Mouse (Mus musculus) heart, adult 2 months (tissue): ENCODE data around the gene Fap. TPM values are rescaled to one million over a fixed set of nuclear protein-coding genes. Genes with fewer than 3 reads are reported as not detected.

Source experiments
- DNase-seq, 2 experiments: peaks; one replicate each; pipeline ENCODE4 v3.0.0; 2021
- H3K27ac ChIP-seq: fragments of 200-600 bp; 2 replicates; pipeline ENCODE4 v1.8.1; 2022
- H3K27me3 ChIP-seq: fragments of 200-500 bp; 2 replicates; pipeline ENCODE4 v1.6.1; 2012; ENCODE audit warnings: mild to moderate bottlenecking, low read length, inconsistent platforms, mixed read lengths; ENCODE audit not compliant: control insufficient read depth, insufficient read depth
- H3K36me3 ChIP-seq: fragments of 200-500 bp; 2 replicates; pipeline ENCODE4 v1.6.1; 2012; ENCODE audit warnings: low read length, inconsistent platforms; ENCODE audit not compliant: control insufficient read depth, insufficient read depth
- H3K4me1 ChIP-seq: fragments of 200-500 bp; 2 replicates; pipeline ENCODE4 v1.6.1; 2011; ENCODE audit warnings: low read length; ENCODE audit not compliant: control insufficient read depth, insufficient read depth
- H3K4me3 ChIP-seq: fragments of 200-600 bp; 2 replicates; pipeline ENCODE4 v1.8.1; 2022
- H3K79me2 ChIP-seq: fragments of 200-500 bp; replicated peaks from 2 replicates; pipeline ENCODE4 v1.6.1; 2012; ENCODE audit warnings: mild to moderate bottlenecking, inconsistent platforms, low read length, moderate library complexity, mixed read lengths; ENCODE audit not compliant: control insufficient read depth, insufficient read depth
- H3K9ac ChIP-seq: fragments of 200-500 bp; 2 replicates; pipeline ENCODE4 v1.6.1; 2012; ENCODE audit warnings: low read depth, mild to moderate bottlenecking, control low read depth, inconsistent platforms, low read length, mixed read lengths
- CTCF ChIP-seq: fragments of 200-600 bp; IDR thresholded peaks from 2 replicates; pipeline ENCODE4 v1.8.1; 2022; ENCODE audit warnings: antibody characterized with exemption, mild to moderate bottlenecking, moderate library complexity
- EP300 ChIP-seq: fragments of 200-500 bp; IDR thresholded peaks from 2 replicates; pipeline ENCODE4 v1.6.1; 2011; ENCODE audit warnings: low read depth, low read length, control low read depth; ENCODE audit not compliant: insufficient read depth
- POLR2A ChIP-seq: fragments of 200-500 bp; IDR thresholded peaks from 2 replicates; pipeline ENCODE4 v1.6.1; 2011; ENCODE audit warnings: mild to moderate bottlenecking, low read depth, low read length, control low read depth; ENCODE audit not compliant: insufficient read depth
- WGBS: fragments of 180-500 bp; shearing (Covaris S2); methylation state at CpG from one replicate; pipeline ENCODE4 v1.1.7; 2018; 5-methylcytosine and 5-hydroxymethylcytosine counted together
- intact Hi-C: fragments of 180-260 bp; cut with DNase I; formaldehyde crosslinking; loops from one replicate; pipeline ENCODE4 v1.15.1; 2025
- polyA plus RNA-seq: library from polyadenylated mRNA; depleted of rRNA; stranded (reverse); fragments of >200 nt; gene quantifications from 2 replicates; pipeline ENCODE4 v1.2.3, GENCODE M21; 2012
- total RNA-seq, 2 experiments: library from RNA; stranded (reverse); gene quantifications; 2 replicates each; pipeline ENCODE4 v1.2.3; 2021

Gene Fap
- total and polyA plus RNA-seq, 3 experiments, result 1.4 to 5.0 (median 3.8) TPM

DNA sequence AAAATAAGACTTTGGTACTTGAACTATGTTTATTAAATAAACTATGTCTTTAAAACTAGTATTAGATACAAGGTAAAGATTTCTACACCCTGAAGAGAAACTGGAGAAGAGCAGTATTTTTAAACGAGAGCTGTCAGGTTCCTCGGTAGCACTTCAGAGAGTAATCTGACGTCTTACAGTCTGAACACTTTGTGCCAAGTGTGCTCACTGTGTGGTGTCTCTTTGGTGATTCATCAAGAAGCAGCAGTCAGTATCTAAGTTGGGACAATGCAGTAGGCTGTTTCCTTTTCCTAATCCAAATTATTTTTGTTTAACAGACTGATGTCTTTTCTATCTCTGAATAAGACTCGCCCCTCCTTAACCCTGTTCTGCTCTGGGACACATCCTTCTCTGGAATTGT, 78.5 kb downstream of the Fap start:
- 40% methylated on average over 4 of the region's 4 CpGs for WGBS
- no peak for DNase-seq
- Histone ChIP-seq H3K36me3 (no peaks in the 10 kb centered on the region), H3K4me1 (no peaks in the 10 kb centered on the region), H3K27ac (no peak overlapping the region), H3K4me3 (no peak overlapping the region), H3K79me2 (no peaks in the 10 kb centered on the region), H3K9ac (no peak overlapping the region), H3K27me3 (no peaks in the 10 kb centered on the region)
- no peak for TF ChIP-seq POLR2A
- intact Hi-C loops, result no loop called here

DNA sequence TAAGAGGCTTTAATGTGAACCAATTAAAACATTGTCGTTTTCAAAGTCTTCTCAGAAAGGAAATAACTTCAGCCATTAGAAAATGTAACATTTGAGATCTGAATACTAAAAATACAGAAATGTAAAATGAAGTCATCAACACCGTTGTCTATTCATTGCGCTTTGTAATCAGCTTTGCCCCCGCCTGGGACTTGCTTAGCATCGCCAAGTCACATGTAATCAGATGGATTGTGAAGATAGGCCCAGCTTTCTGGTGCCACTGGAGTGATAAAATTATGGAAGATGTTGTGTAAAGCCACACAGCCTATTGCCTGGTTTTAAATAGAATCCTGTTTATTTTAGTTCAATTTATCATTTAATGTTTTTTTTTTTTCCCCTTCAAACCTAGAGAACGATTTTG, 84.0 kb downstream of the Fap start:
- H3K79me2 ChIP-seq, result no peaks in the 10 kb centered on the region
- no peak for DNase-seq
- whole genome bisulfite sequencing, result 64% methylated on average over 6 of the region's 6 CpGs
- H3K27me3 ChIP-seq, result no peaks in the 10 kb centered on the region
- H3K4me3 ChIP-seq, result no peak overlapping the region
- TF ChIP-seq EP300 (no peak), POLR2A (no peak)
- intact Hi-C loops, result no loop called here
- no peak overlapping the region for H3K27ac ChIP-seq
- H3K9ac ChIP-seq, result no peak overlapping the region
- no peaks in the 10 kb centered on the region for H3K36me3 ChIP-seq
- H3K4me1 ChIP-seq, result no peaks in the 10 kb centered on the region

DNA sequence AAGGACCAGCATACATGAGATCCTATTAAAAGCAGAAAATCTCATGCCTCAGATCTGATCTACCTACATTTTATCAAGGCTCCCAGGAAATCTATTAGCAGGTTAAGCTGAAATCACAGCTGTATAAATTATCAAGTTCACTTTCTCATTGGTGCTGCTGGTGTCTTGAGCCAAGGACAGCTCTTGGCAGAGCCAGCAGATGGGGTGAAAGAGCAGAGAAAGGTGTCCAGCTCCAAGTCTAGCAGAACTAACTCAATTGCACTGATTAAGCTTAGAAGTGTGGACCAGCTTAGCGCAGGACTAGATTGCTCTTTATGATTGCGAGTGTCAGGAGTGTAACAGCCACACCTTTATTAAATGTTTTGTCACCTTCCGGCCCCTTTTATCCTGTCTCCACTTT, 89.0 kb downstream of the Fap start:
- Histone ChIP-seq H3K27ac (no peak overlapping the region), H3K9ac (no peak overlapping the region), H3K4me1 (no peaks in the 10 kb centered on the region), H3K79me2 (no peaks in the 10 kb centered on the region), H3K36me3 (no peaks in the 10 kb centered on the region), H3K4me3 (no peak overlapping the region), H3K27me3 (no peaks in the 10 kb centered on the region)
- 84% methylated on average over 3 of the region's 3 CpGs for WGBS
- no peak for DNase-seq
- TF ChIP-seq CTCF, result 0 out of 2 replicates have a peak, but pooled peaks have one; percentile 13
- TF ChIP-seq POLR2A, result no peak
- intact Hi-C loops, result no loop called here

DNA sequence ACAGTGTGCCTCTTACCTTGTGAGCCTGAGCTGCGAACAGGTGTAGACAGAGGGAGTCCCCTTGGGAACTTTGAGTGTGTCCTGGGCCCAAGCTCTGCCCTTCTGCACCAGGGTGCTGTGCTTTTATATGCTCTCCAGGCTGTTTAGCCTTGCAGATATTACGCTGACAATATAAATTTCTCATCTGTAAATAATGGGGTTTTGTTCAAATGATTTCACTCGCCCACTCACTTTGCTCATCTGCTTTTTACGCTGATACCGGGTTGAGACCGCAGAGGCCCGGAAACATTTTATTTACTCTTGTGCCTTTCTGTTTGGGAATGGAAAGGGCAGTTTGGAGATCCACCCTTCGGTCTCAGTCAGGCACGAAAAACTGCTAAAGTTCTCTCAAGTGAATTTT, 90.3 kb downstream of the Fap start, which contains the start of gene Gcg:
TSS of gene Gcg (minus strand) at position 101 of the 400 bp plus-strand sequence.
- no peak for TF ChIP-seq CTCF
- Histone ChIP-seq H3K27ac (no peak within 1 kb of the TSS), H3K27me3 (no peaks in the 10 kb centered on the region), H3K4me3 (no peak within 1 kb of the TSS), H3K9ac (no peak within 1 kb of the TSS), H3K4me1 (no peaks in the 10 kb centered on the region), H3K36me3 (no peaks in the 10 kb centered on the region), H3K79me2 (no peaks in the 10 kb centered on the region)
- intact Hi-C loops, result no loop called here
- WGBS, result 82% methylated on average over 9 of the region's 9 CpGs
- DNase-seq, result no peak

DNA sequence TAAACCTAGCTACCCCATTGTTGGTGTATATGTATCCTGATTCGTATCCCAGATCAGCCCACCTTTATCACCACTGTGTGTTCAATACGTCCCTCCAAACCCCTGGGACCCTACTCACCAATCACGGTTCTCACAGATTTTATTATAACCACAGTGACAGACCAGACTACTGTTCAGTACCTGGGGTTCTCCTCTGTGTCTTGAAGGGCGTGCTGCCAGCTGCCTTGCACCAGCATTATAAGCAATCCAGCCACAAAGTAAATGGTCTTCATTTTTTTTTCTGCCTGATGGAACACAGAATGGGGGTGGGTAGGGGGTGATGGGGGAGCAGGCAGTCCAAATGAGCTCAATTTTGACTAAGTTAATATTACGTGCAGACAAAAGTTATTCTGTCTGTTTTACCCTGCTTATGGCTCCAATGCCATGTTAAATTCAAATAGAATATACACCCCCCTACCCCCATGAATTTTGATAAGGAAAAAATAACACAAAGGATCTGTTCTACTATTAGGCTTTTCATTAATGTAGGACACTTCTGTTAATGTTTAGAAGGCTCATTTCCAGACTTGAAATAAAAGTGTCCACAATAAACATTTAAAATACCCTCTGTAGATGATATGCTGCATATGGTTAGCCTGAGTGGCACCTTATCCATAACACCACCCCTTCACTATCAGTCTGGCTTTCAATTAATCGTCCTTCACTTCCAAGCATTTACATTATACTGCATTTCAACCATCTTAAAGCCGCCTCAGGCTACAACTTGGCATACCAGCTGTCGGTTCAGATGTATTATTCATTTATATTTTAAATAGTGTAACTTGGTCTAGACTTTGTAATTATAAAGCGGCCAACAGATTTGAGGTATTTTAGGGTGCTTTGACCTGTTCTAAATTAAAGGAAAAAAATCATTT, 93.3 kb downstream of the Fap start:
- Histone ChIP-seq H3K36me3 (no peaks in the 10 kb centered on the region), H3K27me3 (no peaks in the 10 kb centered on the region), H3K27ac (no peak overlapping the region), H3K9ac (no peak overlapping the region), H3K4me3 (no peak overlapping the region), H3K79me2 (no peaks in the 10 kb centered on the region), H3K4me1 (no peaks in the 10 kb centered on the region)
- no peak for DNase-seq
- WGBS, result 83% methylated on average over 9 of the region's 9 CpGs
- intact Hi-C loops, result no loop called here
- TF ChIP-seq CTCF, result no peak
- TF ChIP-seq POLR2A, result no peak
- TF ChIP-seq EP300, result no peak

DNA sequence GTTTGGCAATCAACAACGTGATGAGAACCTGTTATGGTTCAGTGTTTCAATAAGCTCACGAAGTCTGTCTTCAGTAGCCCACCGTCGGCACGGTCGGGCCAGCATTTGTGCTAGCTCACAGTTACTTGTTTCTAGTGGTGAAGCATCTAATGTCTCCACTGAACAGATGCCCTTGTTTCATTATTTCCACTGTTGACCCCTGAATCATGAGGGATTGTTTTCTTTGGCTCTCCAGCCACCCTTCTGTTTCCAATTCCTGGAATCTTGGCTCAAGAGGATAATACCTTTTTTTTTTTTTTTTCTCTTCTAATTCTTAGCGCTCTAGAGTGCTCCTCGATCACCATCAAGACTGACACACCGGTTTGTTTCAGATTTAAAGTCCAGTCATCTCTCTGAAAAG, 104.3 kb downstream of the Fap start:
- H3K27me3 ChIP-seq, result no peaks in the 10 kb centered on the region
- peak in 1 of 2 experiments; percentile 26 for DNase-seq
- intact Hi-C loops, result no loop called here
- TF ChIP-seq CTCF, result no peak
- no peak for TF ChIP-seq POLR2A
- TF ChIP-seq EP300, result no peak
- no peak overlapping the region for H3K4me3 ChIP-seq
- no peaks in the 10 kb centered on the region for H3K36me3 ChIP-seq
- H3K27ac ChIP-seq, result no peak overlapping the region
- WGBS, result 34% methylated on average over 9 of the region's 9 CpGs
- H3K9ac ChIP-seq, result no peak overlapping the region
- H3K4me1 ChIP-seq, result no peaks in the 10 kb centered on the region
- H3K79me2 ChIP-seq, result no peaks in the 10 kb centered on the region
